Mouse (Mus musculus) spleen, adult 12 weeks (tissue): ENCODE data around the gene Kpna6.
"Not testable (repeated sequence)": the region's sequence is repeated elsewhere in the genome, so short reads cannot be mapped to it uniquely, and the experiment has no call there.

Experiments used
- DNase-seq: peaks from one replicate; pipeline ENCODE4 v3.0.0; 2022; ENCODE audit warnings: low spot score

The Kpna6 gene

DNA sequence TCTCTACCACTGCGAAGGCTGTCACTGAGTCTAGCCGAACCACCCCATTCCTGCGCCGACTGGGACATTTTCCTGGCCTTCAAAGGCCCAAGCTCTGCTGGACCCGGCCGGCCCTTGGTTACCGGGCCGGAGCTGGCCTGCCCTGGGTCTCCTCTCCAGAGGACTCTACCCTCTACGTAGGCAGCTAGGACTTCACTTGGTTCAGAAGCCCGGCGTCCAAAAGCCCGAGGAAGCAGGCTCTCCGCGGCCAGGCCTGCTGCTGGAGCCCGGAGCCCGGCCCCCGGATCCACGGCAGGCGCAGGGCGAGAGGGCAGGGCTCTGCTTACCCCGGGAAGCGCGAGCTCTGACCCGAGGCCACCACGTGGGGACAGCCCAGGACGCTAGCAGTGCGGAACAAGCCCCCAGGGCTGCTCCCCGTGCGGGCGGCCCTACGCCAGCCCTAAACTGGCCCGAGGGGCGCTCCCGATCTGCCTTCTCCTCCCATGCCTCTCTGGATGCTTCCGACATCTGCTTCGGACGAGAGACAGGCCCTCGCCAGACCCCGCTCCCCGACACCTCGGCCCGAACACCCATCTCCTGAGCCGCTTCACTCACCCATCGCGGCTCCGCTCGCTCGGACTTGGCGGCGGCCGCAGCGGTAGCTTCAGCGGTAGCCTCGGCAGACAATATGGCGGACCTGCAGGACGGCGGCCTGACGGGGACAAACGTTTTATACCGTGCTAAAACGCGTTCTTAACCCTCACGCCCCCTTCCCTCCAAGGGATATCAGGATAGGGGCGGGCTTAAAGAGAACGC lies at the start of gene Kpna6:
Kpna6 (minus strand) TSS at position 685 of the 795 bp plus-strand sequence.
- DNase-seq = peak; percentile 74

DNA sequence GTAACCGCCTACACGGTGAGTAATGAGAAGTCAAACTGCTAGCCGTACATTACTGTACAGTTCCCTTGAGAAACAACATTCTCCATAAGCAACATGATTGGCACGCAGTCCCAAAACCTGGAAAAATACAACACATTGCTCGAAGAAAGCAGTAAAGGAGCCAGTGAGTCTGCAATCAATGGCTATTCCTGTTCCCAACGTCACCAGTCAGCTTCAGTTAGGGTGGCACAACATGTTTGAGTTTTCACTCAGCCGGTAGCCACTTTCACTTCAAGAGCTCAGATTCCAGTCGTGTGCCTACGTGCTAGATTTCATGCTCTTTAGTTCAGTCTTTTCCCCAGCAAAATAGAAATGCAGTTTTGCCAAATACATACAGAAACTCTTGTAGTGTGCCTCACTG lies 43.7 kb upstream of the Kpna6 start:
- no peak for DNase-seq

DNA sequence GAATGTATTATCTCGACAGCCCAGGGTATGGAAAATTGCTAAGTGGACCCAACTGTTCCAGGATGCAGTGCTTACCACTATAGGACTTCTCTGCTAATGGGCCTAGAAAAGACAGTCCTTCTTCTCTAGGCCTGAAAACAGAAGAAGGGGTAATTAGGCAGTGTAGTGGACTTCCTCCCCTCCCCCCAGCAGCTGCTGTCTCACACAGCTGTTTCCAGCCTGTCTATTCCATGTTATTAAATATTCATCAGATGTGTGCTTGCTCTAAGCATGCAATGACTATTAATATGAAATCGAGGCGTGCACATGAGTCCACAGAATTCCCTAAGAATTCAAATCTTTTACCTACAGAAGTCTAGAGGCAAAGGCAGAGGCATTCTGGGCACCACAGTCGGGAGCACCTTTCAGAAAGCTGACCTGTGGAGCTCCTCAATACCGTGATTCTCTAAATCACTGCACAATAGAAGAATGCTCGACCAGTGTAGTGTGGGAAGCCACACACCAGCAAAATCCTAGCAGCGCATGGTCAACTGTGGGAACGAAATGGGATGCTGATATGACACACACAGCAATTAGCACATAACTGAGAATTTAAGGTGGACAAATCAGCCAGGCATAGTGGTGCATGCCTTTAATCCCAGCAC lies 37.0 kb upstream of the Kpna6 start:
- DNase-seq = no peak

DNA sequence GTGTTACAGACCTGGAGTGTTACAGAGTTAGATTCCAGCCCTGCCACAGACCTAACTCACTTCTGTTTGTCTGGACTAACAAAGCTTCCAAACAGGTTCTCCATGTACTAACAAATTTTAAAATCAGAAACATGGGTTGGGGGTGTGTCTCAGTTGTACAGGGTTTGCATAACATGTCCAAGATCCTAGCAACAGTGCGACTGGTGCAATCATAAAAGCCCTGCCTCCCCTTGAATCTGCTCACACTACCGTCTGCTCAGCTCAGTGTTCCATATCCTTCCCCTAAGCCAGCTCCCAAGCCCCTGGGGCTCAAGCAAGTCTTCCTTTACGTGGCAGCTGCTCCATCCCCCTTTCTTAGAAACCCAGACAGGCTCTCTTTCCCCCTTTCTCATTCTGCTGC lies 34.2 kb upstream of the Kpna6 start:
- no peak for DNase-seq

DNA sequence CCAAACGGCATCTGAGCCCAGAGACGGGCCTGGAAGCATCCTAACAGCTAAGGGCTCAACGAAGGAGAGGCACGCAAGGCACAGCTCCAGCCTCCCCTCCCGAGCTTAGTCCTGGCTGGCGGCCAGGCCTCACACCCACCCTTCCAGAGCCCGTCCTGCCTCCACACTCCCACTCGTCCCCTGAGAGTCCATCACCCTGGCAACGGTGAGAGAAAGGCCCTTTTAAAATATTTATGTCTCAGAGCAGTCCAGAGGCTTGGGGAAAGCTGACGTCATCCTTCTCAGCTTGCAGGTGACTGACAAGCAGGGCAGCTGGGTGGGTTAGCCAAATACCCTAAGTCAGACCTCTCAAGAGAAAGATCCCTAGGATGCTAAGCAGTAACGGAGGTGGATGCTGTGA lies 29.9 kb upstream of the Kpna6 start:
- no peak for DNase-seq

DNA sequence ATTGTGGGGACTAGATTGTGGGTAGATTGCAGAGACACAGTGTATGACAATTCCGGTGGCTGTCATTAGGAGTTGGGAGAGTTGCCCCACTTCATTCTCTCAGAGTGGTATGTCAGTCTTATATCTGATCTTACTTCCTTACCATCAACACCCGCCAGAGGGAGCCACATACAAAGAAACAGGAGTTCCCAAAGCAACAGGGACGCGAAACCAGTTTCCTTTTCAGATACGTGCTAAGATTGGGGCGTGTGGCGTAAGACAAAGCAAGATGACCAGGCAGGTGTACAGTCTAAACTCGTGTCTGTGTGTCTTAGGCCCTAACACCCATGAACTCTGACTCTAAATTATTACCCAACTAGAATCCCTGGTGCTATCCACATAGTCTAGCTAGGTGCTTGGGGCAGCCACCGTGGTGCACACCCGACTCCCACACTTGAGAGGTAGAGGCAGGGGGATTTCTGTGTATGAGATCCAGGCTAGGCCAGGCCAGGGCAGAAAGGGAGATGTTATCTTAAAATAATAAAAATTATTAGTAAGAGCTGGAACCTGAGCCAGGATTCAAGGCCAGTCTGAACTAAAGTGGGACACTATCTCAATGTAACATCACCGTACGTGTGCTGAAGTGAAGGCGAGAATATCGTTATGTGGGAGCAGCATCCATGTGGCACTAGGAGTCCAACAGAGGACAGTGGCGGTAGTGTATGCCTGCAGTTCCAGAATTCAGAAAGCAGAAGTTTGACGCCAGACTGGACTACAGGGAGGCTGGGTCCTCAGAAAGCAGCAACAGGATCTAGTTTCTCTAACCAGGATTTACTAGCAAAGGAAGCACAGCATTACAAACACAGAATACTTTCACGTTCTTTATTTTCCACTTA lies 29.2 kb upstream of the Kpna6 start:
- peak; percentile 73 for DNase-seq

DNA sequence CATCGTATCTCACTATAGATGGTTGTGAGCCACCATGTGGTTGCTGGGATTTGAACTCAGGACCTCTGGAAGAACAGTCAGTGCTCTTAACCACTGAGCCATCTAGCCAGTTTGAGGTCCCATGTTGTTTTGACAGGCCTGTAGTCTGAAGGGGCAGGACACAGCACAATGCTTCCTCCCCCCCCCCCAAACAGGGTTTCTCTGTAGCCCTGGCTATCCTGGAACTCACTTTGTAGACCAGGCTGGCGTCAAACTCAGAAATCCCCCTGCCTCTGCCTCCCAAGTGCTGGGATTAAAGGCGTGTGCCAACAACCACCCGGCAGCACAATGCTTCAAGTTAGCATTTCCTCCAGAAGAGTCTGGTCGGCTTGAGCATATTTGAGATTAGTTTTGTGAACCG lies 28.1 kb upstream of the Kpna6 start:
- DNase-seq = not testable (repeated sequence)

DNA sequence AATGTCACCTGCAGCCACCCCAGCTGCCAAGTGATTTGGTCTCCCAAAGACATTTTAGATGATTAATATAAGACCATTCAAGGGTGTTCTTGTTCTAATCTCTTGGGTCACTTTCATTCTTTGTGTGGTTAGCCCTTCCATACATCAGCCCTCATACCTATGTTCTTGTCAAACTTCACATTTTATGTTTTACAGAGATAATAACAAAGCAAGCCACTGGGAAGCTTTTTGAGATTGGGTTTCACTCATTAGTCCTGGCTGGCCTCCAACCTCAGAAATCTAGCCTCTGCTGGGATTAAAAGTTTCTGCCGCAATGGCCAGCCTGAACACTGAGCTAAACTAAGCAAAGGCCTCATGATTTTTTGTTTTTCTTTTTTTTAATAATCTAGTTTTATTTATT lies 27.6 kb upstream of the Kpna6 start:
- DNase-seq = no peak

DNA sequence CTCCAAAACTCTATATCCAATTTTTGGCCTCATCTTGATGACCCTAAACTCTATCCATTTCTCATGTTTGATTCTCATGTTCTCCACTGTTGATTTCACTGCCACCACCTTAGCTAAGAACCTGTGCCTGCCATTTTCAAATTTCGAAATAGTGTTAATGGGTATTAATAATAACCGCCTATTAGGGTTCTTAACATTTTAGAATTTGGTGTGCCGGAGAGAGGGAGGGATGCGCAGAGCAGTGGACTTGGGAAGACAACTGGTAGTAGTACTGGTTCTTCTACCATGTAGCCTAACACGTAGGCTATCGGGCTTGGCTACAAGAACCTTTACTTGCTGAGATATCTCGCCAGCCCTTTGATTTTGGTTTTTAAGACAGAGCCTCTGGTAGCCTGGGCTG lies 24.6 kb upstream of the Kpna6 start:
- DNase-seq = no peak

DNA sequence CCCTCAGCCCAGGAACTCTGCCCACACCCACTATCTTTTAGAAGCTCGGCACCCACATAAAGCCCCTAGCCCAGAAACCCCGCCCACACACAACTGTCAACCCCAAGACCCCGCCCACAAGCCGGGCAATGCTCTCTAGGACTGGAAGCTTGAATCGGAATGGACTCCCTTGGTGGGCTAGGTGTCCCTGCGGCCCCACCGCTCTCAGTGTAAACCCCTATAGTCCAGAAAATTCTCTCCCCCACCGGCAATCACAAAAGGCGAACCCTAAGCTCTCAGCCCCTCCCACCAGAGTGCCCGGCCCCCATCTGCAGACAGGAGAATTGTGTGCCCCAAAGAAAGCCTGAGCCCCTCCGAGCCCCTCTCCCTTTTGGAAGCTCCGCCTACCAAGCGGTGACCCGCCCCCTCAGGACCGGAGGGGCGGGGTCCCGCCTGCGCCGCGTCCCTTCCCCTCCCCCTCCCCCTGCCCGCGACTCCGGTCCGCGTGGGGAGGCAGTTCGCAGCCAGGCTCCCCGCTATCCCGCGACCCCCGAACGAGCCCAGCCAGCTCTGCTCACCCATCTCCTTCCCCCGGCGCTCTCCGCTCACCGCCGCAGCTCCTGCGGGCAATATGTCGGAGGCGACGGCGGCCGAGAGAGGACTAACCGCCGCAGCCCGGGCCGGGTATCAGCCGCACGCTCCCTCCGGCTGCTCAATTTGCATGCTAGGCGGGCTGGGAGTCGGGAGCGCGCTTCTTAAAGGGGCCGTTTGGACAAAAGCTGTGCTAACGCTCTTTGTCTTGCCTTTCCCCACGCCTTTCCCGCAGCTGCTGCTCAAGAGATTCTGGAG lies 23.8 kb upstream of the Kpna6 start, which contains the start of gene Tmem39b:
Tmem39b (minus strand) TSS at position 681 of the 828 bp plus-strand sequence.
- peak; percentile 72 for DNase-seq

DNA sequence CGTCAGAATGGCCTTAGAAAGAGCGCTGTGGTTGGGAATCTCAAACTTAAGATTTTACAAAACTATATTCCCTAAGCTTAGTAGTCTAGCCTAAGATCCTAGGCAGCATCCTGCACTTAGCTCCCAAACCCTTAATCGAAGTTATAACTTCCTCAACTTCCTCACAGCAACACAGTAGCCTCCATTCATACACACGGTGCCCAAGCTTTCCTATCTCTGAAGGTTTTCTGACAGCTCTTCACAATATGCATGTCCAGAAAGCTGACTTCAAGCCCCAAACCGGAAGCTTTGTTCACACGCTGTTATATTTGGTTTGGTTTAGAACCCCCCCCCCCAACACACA lies 23.2 kb upstream of the Kpna6 start:
- no peak for DNase-seq

DNA sequence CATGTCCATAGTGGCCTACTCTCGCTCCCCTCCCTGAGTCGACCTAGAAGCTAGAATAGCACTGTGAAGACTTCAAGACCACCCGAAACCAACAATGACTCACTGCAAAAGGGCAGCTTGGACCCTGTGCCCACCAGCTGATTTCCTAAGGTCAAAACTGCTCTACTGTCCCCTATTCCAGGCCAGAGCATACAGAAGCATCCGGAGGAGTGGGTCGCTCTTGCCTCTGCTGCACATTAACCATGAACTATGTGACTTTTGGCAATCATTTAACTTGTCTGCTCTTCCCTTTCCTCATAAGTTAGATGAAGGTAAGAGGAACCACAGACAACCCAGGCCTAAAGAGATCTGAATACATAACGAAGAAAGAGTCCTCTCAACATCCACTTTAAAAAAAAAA lies 12.0 kb upstream of the Kpna6 start:
- no peak for DNase-seq

DNA sequence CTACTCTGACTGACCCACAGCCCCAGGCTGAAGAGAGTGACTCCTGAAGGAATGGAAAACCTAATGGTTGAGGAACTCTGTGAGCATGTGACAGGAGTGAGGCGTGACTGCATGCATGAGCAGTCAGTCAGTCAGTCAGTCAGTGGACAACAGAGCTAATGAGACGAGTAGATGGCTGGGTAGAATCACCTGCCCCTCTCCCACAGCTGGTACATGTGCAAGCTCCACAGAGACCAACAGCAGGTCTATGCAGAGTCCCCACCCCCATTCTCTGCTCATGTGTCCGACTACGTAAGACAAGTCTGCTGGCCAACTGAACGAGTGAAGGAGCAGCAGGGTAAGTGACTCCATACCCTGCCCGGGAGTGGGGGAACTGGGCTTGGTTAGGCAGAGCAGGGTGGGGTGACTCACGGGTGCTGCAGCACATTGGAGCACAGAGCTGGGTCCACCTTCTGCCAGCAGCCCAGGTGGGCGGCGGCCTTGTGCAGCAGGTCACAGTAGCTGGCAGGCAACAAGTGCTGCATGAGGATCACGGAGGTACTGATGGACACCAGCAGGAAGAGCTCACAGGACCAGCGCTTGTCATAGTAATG lies 11.4 kb upstream of the Kpna6 start:
- DNase-seq = no peak

DNA sequence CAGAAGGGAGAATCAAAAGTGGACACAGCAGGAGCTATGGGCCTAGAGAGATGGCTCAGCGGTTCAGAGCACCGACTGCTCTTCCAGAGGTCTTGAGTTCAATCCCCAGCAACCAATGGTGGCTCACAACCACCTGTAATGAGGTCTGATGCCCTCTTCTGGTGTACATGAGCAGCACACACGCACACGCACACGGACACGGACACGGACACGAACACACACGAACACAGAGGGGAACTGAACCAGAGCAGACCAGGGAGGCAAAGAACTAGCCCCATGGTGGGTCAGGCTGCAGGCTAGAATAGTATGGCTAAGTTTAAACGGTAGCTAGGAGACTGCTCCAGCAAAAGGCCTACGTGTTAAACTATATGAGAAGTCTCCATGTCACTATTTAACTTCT lies 9.3 kb upstream of the Kpna6 start:
- no peak for DNase-seq

DNA sequence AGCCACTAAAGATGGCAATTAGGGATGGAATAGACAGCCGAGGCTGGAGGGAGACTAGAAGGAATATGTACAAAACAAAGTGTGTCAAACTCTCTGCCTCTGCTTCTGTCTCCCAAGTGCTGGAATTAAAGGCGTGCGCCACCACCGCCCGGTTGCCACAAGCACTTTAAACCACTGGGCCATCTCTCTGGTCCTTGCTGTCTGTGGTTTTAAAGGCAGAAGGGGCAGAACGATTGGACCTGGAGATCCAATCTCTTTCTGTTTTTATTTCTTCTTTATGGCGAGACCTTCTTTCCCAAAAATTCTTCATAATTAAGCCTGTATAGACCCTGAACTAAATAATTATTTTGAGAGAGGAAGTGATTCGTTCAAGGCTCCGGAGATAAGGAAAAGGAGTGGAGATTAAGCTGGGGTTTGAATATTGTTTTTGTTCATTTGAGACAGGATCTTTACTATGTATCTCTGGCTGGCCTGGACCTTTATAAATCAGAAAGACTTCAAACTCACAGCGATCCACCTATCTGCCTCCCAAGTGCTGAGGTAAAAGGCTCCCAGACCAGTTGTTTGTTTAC lies 397 bp upstream of the Kpna6 start:
- no peak for DNase-seq

DNA sequence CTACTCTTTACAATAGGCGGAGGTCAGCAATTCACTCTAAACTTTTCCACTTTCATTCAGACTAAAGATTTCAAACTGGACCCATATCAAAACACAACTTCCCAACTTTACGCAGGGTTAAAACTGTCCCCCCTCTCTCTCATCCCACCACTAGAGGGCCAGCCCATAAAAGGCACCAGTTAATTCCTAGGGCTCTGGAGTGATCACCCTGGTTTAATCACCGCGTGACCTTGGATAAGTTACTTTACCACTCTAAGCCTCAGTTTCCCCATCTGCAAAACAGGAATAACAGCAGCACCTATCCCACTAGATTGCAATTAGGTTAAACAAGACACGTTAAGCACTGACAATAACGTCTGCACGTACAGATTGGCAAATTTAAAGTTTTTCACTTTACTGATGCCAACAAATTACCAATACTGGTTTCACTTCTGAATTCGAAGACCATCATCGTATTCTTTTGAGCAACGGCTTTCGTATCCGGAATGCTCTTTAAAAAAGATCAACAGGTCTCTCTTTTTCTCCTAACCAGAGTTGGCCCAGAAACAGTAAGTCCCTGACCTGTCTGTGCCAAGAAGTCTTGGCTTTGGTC lies 980 bp downstream of the Kpna6 start:
- DNase-seq = peak; percentile 32

DNA sequence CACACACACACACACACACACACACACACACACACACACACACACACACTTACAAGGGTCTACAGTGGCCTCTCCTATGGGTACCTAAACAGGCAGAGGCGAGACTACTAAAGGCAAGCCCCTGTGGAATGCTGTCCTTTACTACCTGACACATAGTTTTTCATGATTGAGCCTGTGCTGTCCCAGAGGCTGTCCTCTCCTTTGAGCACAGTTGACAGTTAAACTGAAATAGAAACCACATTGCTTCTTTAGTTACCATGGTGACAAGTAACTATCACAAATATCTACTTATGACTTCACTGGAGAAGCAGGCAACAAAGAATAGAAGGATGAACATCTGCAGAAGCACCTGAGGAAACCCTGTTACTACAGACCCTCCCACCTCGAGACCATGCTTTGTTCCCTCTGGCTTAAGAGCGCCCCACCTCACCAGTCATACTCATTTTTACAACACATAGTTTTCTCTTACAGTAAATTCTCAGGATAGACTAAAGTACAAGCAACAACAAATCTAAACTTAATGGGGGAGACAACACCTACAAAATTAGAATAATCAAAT lies 10.2 kb downstream of the Kpna6 start:
- DNase-seq = no peak

DNA sequence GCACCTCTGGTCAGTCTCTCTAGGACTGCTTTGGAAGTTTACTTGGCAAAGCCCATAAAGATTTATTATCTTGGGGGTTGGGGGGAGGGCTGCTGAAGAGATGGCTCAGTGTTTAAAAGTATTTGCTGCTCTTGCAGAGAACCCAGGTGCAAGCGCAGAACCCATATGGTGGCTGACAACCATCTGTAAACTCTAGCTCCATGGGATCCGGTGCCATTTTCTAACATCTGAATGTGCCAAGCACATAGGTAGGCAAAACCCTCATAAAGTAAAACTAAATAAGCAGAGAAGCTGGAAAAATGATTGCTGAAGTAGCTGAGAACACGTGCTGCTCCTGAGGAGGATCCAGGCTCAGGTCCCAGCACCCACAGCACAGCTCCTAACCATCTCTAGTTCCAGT lies 11.0 kb downstream of the Kpna6 start:
- DNase-seq = no peak

DNA sequence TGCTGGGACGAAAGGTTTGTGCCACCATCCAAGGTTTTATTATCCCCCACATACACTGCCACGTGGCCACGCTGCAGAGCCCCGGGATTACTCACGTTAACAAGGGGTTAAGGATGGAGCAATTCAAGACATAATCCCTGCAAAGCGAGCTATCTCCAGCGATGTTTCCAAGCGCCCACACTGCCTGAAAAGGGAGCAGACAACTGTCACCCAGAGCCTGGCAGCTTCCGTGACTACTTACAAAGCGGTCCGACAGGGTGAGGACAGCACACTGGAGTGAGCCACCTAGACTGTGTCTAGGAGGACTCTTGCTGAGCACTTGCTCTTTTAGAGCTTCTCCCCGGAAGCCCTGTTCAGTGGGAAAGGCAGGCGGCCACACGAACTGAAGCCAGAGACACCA lies 17.8 kb downstream of the Kpna6 start:
- DNase-seq = no peak

DNA sequence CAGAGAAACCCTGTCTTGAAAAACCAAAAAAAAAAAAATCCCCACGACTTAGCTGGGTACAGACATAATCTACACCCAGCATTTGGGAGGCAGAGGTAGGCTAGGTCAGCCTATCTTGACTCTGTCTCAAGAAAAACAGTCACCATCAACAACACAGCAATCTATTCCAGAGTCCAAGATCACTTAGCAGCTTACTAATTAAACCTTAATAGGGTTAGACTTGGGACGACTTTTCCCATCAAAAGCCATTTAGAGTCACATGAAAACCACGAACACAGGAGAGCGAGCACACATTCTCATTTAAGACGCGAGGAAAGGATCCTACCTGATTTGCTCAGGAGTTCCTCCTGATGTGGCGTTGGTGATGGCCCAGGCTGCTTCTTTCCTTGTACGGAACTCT lies 22.2 kb downstream of the Kpna6 start:
- no peak for DNase-seq

DNA sequence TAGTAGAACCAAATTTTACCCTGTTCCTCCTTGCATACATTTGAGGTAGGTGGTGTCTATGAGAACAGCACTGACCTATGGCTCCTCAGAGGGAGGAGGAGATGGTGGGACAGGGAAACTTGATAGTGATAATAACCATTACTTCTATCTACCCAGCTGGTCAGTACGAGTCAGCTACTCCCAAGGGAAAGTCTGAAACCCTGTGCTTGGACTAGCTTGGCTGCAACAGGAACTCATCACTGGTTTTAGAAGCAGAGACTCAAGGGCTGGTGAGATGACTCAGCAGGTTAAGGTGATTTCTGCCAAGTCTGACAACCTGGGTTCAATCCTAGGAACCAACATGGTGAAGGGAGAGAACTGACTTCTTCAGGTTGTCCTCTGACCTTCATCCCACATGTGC lies 23.9 kb downstream of the Kpna6 start:
- no peak for DNase-seq
